Mouse (Mus musculus) fibroblast of lung, adult 2 months (primary cell): ENCODE results near the gene Pgpep1.

Source experiments
- DNase-seq: peaks from one replicate; pipeline ENCODE4 v3.0.0-alpha.2; 2011; ENCODE audit warnings: low read depth

The Pgpep1 gene

GRCm38 (mm10) chr8:70632346-70632892, 27.8 kb downstream of the Pgpep1 start, which contains the start of gene Gdf15:
Gdf15 (minus strand) TSS chr8:70632456.
- DNase-seq, result no peak

DNA sequence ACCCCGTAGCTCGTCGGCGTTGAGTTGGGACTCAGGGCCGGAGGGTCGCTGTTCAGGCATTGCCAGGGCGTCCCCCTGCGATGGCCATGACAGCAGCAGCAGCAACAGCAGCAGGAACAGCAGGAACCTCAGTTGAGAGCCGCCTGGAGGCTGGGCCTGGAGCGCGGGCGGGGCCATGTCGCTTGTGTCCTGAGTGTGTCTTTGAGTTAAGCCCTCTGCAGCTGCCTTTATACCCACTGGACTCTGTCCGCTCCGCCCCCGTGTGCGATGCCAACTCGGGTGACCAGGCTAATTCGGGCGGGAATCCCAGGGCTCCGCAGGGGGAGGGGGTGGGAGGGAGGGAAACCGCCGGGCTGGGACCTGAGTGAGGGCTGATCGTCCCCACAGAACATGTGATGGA, 28.8 kb downstream of the Pgpep1 start:
- DNase-seq, result no peak

- DNase-seq, result no peak
These were observed 29.4 kb downstream of the Pgpep1 start for GRCm38 (mm10) chr8:70630532-70631381.

GRCm38 (mm10) chr8:70629574-70630531, 30.3 kb downstream of the Pgpep1 start:
- DNase-seq, result peak; percentile 73

DNA sequence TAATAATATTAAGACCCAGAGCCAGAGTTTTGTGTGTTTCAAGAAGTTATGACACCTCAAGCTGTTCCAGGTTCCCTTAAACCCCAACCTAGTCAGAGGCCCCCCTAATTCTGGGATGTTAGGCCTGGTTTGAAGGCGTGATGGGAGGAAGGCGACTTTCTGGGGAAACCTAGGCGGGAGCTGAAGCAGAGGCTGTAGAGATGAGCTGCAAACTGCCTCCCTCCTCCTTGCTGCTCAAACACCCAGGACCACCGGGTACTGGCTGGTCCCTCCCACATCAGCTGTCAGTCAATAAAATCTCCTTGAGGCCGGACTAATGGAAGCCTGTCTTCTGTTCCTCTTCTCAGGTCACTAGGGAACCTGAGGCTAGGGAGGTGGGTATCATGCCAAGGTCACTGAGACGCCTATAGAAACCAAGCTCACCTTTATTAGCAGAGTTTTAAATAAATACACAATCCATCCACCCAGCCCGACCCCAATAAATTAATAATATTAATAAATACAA, 31.1 kb downstream of the Pgpep1 start:
- no peak for DNase-seq

DNA sequence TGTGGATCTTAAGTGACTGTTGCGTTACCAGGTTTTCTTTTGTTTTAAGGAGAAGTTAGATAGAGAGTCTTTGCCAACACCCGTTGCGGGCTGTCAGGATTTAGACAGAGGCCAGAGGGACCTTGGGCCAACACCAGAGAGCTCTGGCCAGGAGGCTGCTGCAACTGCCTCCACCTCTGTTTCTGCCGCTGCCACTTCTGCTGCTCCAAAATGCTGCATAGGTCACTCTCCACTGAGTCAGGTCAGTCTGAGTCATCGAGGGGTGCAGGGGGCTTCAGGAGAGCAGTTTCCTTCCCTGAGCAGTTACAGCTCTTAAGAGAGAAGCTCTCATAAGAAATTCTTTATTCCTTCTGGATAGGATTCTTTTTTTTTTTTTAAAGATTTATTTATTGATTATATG, 33.1 kb downstream of the Pgpep1 start:
- no peak for DNase-seq

GRCm38 (mm10) chr8:70625104-70625503, 35.1 kb downstream of the Pgpep1 start:
- DNase-seq, result no peak

- no peak for DNase-seq
These were observed 38.0 kb downstream of the Pgpep1 start for GRCm38 (mm10) chr8:70622220-70622619.

- no peak for DNase-seq
These were observed 41.3 kb downstream of the Pgpep1 start for GRCm38 (mm10) chr8:70618888-70619334.

- no peak for DNase-seq
These were observed 42.2 kb downstream of the Pgpep1 start for GRCm38 (mm10) chr8:70617985-70618384.

DNA sequence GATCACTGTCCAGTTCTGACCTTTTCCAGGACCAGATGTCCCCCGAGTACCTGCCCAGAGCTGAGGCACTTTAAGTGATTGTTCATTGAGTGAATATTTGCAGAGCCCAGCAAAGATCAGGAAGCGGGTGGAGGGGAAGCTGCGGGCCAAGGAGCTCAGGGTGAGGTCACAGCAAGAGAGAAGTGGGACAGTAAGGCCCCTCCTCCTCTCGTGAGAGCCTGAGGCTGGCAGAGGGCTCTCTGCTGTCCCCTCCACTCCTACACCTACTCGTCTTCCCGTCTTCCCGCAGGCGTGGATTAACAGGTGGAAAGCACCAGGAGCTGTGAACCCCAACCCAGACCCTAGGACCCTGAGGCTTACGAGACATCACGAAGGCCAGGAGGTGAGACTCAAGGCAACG, 43.5 kb downstream of the Pgpep1 start:
- DNase-seq, result no peak

GRCm38 (mm10) chr8:70615894-70616293, 44.3 kb downstream of the Pgpep1 start, which contains the start of gene Lrrc25:
Lrrc25 (plus strand) TSS chr8:70616155.
- DNase-seq, result no peak

DNA sequence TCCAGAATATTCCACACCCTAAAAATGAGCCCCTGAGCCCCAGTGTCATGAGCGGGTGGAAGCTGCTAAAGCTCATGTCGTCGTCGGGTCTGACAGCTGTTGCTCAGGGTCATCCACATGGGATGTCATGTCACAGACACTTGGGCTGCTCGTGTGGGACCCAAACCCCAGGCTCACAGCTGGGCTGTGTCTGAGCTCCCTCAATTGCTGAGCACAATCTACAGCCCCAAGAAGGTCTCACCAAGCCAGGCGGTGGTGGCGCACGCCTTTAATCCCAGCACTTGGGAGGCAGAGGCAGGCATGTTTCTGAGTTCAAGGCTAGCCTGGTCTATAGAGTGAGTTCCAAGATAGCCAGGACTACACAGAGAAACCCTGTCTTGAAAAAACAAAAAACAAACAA, 44.9 kb downstream of the Pgpep1 start:
- no peak for DNase-seq

GRCm38 (mm10) chr8:70614469-70614868, 45.7 kb downstream of the Pgpep1 start:
- no peak for DNase-seq

- no peak for DNase-seq
These were observed 46.4 kb downstream of the Pgpep1 start for GRCm38 (mm10) chr8:70613763-70614162.

GRCm38 (mm10) chr8:70611849-70612248, 48.3 kb downstream of the Pgpep1 start:
- peak; percentile 44 for DNase-seq

DNA sequence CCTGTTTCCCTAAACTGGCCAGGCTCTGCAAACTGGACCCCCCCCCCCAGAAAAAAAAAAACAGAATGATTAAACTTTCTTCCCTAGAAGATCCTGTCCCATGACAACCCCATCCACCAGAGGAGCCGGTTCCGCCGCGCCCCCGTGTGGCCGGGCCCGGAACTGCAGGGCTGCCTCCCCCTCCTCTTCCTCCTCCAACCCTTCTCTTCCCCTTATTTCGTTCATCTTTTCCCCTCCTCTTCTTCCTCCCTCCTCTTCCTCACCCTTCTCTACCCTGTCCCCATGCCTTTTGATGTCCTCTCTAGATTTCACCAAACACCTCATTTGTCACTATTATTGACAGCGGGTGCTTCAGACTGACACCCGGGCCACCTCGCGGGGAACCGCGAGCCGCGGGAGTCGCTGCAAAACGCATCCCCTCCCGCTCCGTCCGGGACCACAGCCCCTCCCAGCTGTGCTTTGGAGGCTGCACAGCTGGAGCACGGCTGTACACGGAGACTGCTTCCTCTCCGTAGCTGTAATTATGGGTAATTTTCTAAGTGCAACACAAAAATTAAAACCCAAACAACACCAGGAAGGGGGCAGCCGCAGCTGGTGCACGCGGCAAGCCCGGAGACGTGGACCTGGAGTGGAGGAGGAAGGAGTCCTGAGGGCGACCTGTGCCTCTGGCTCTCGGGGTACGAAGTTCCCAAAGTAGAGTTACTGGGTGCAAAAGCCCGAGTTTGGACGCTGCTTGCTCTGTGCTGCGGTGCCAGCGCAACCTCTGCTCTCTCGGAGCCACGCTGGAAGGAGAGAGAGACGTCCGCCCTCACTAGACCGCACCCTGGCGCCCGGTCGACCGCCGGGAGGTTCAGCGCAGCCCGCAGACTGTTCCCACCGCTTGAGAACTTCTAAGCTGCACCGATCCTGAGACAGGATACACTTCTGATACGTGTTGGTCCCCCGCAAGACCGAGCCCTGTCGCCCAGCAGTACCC, 49.1 kb downstream of the Pgpep1 start:
- peak; percentile 47 for DNase-seq

DNA sequence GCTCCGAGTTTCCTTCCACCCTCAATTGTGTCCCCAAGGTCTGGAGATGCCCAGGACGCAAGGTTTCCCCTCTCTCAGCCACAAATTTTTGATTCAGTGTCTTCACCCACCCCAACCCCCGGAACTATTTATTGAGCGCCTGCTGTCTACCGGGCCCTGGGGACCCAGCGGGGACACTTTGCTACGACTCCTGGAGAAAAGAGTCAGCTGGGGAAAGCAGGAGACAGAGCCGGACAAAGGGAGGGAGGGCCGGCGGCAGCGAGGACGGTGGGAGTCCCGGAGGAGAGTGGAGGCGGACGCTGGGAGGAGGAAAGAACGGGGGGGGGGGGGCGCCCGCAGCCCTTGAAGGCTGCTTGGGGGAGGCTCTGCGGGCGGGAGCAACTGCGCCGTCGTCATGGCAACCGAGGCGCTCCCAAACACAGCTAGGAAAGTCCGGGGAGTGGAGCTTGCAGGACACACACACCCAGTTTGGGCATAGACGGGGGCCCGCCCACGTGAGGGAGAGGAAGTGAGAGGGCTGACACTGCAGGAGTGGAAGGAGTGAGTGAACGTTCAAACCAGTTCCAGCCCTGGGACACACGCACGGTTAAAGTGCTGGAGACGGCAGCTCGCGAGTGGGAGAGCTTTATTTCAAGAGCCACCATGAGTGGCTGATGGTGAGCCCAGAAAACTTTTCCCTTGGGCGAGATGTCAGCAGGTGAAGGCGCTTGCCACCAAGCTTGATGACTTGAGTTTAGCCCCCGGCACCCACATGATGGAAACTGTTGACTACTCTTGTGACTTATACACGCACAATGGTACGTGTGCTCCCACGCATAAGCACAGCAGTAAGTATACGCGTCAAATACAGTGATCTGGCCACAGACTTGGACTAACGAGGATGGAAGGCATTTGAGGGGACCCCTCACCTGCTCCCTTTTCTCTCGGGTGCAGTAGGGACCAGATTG, 50.1 kb downstream of the Pgpep1 start:
- peak; percentile 87 for DNase-seq

GRCm38 (mm10) chr8:70609368-70609848, 50.8 kb downstream of the Pgpep1 start:
- DNase-seq, result peak; percentile 56
